Mouse (Mus musculus) heart, embryonic 14.5 days (tissue): ENCODE data around the gene Nmrk1. TPM values are rescaled to one million over a fixed set of nuclear protein-coding genes. Genes with fewer than 3 reads are reported as not detected.

Experiments used
- ATAC-seq: fragments of 200-750 bp; cut with Nextera tagmentation; 2 replicates; pipeline ENCODE4 v1.8.0; 2017; ENCODE audit warnings: low read depth, moderate TSS enrichment; ENCODE audit not compliant: insufficient number of reproducible peaks, insufficient read depth, low FRiP score
- H3K27ac ChIP-seq, 2 experiments: fragments of 200-500 bp in 1 of 2; fragments of 300-500 bp in 1 of 2; sonication (generic) in 1 of 2; replicated peaks in 1 of 2; 2 replicates each; pipeline ENCODE4 v1.5.1; 2012 to 2014; ENCODE audit warnings: low read depth in 2 of 2, low read length in 2 of 2, control low read depth in 1 of 2, mild to moderate bottlenecking in 1 of 2, mixed read lengths in 1 of 2; ENCODE audit not compliant: control insufficient read depth in 1 of 2, insufficient read depth in 1 of 2
- H3K27me3 ChIP-seq: fragments of 300-500 bp; sonication (generic); 2 replicates; pipeline ENCODE4 v1.6.1; 2014; ENCODE audit warnings: mild to moderate bottlenecking, low read length, control low read depth; ENCODE audit not compliant: control insufficient read depth, insufficient read depth
- H3K36me3 ChIP-seq: fragments of 300-500 bp; sonication (generic); 2 replicates; pipeline ENCODE4 v1.6.1; 2014; ENCODE audit warnings: mild to moderate bottlenecking, control low read depth, low read length, mixed read lengths; ENCODE audit not compliant: control insufficient read depth, insufficient read depth
- H3K4me1 ChIP-seq, 2 experiments: fragments of 200-500 bp in 1 of 2; fragments of 300-500 bp in 1 of 2; sonication (generic) in 1 of 2; 2 replicates each; pipeline ENCODE4 v1.6.1; 2012 to 2014; ENCODE audit warnings: low read length in 2 of 2, control low read depth in 1 of 2, mixed read lengths in 1 of 2; ENCODE audit not compliant: control insufficient read depth in 2 of 2, insufficient read depth in 2 of 2
- H3K4me2 ChIP-seq: fragments of 300-500 bp; sonication (generic); 2 replicates; pipeline ENCODE4 v1.6.1; 2014; ENCODE audit warnings: mild to moderate bottlenecking, low read length
- H3K4me3 ChIP-seq, 2 experiments: fragments of 200-500 bp in 1 of 2; fragments of 300-500 bp in 1 of 2; sonication (generic) in 1 of 2; 2 replicates each; pipeline ENCODE4 v1.5.1; 2012 to 2014; ENCODE audit warnings: low read length in 2 of 2, mild to moderate bottlenecking in 2 of 2, control low read depth in 1 of 2, low read depth in 1 of 2, moderate library complexity in 1 of 2; ENCODE audit not compliant: control insufficient read depth in 1 of 2, insufficient read depth in 1 of 2
- H3K9ac ChIP-seq: fragments of 300-500 bp; sonication (generic); 2 replicates; pipeline ENCODE4 v1.6.1; 2014; ENCODE audit warnings: mild to moderate bottlenecking, low read length
- H3K9me3 ChIP-seq: fragments of 300-500 bp; sonication (generic); 2 replicates; pipeline ENCODE4 v1.6.1; 2016; ENCODE audit warnings: low read length, control low read depth; ENCODE audit not compliant: control insufficient read depth
- WGBS: fragments of 180-500 bp; shearing (Covaris S2); extraction: QIAGEN DNeasy Blood & Tissue Kit; methylation state at CpG from one replicate; pipeline ENCODE4 v1.1.7; 2014; 5-methylcytosine and 5-hydroxymethylcytosine counted together
- polyA plus RNA-seq: library from polyadenylated mRNA; unstranded; fragments of >200 nt; fragmentation: Nextera tagmentation; extraction: Ambion mirVana; gene quantifications from 2 replicates; pipeline ENCODE4 v1.2.1, GENCODE M21; 2014

The Nmrk1 gene
- polyA plus RNA-seq, 1 experiment from 2014 or later, result 10.7 TPM

GRCm38 (mm10) chr19:18644084-18644483 lies 12.3 kb downstream of the Nmrk1 start:
- Histone ChIP-seq H3K9ac (no peak overlapping the region), H3K36me3 (no peaks in the 10 kb centered on the region), H3K9me3 (no peaks in the 10 kb centered on the region), H3K4me1 (peaks cover 2 to 19% of the 10 kb centered on the region in 2 experiments; a peak in 2 of 4 replicates), H3K4me3 (no peak overlapping the region), H3K4me2 (no peak overlapping the region), H3K27me3 (no peaks in the 10 kb centered on the region), H3K27ac (no peak overlapping the region)
- no peak for ATAC-seq
- 48% methylated on average over 6 of the region's 6 CpGs for WGBS

GRCm38 (mm10) chr19:18646397-18646796 lies 14.6 kb downstream of the Nmrk1 start:
- Histone ChIP-seq H3K9me3 (no peaks in the 10 kb centered on the region), H3K9ac (no peak overlapping the region), H3K4me1 (peaks cover 4 to 19% of the 10 kb centered on the region in 2 experiments), H3K27me3 (no peaks in the 10 kb centered on the region), H3K4me2 (no peak overlapping the region), H3K27ac (no peak overlapping the region), H3K4me3 (no peak overlapping the region), H3K36me3 (no peaks in the 10 kb centered on the region)
- ATAC-seq, result no peak
- WGBS, result 58% methylated on average over 3 of the region's 3 CpGs

- ATAC-seq, result no peak
- Histone ChIP-seq H3K36me3 (no peaks in the 10 kb centered on the region), H3K27ac (peak overlapping the region in 1 of 2 experiments; percentile 44; a peak in 1 of 4 replicates), H3K9ac (no peak overlapping the region), H3K9me3 (no peaks in the 10 kb centered on the region), H3K4me1 (peaks cover 4 to 19% of the 10 kb centered on the region in 2 experiments), H3K27me3 (no peaks in the 10 kb centered on the region), H3K4me3 (no peak overlapping the region), H3K4me2 (no peak overlapping the region)
- WGBS, result 46% methylated on average over 5 of the region's 5 CpGs
Measured at GRCm38 (mm10) chr19:18646853-18647420, 15.2 kb downstream of the Nmrk1 start.

GRCm38 (mm10) chr19:18647775-18648557 lies 16.2 kb downstream of the Nmrk1 start:
- Histone ChIP-seq H3K9me3 (no peaks in the 10 kb centered on the region), H3K4me3 (no peak overlapping the region), H3K27me3 (no peaks in the 10 kb centered on the region), H3K27ac (peak overlapping the region; percentile 28 to 44; a peak in 2 of 4 replicates), H3K4me1 (peaks cover 8 to 19% of the 10 kb centered on the region in 2 experiments), H3K4me2 (peak overlapping the region; percentile 46), H3K36me3 (no peaks in the 10 kb centered on the region), H3K9ac (peak overlapping the region; percentile 38; the same call in 1 of the 2 replicates)
- WGBS, result 32% methylated on average over 9 of the region's 9 CpGs
- ATAC-seq, result no peak

GRCm38 (mm10) chr19:18648558-18648945 lies 16.8 kb downstream of the Nmrk1 start:
- WGBS, result 70% methylated on average over 6 of the region's 6 CpGs
- H3K27me3 ChIP-seq, result no peaks in the 10 kb centered on the region
- H3K36me3 ChIP-seq, result no peaks in the 10 kb centered on the region
- H3K27ac ChIP-seq, result peak overlapping the region; percentile 28 to 44; a peak in 1 of 4 replicates
- peak overlapping the region; percentile 38; the same call in 1 of the 2 replicates for H3K9ac ChIP-seq
- no peak overlapping the region for H3K4me3 ChIP-seq
- H3K4me1 ChIP-seq, result peaks cover 12 to 23% of the 10 kb centered on the region in 2 experiments
- peak overlapping the region; percentile 46 for H3K4me2 ChIP-seq
- H3K9me3 ChIP-seq, result no peaks in the 10 kb centered on the region
- no peak for ATAC-seq

DNA sequence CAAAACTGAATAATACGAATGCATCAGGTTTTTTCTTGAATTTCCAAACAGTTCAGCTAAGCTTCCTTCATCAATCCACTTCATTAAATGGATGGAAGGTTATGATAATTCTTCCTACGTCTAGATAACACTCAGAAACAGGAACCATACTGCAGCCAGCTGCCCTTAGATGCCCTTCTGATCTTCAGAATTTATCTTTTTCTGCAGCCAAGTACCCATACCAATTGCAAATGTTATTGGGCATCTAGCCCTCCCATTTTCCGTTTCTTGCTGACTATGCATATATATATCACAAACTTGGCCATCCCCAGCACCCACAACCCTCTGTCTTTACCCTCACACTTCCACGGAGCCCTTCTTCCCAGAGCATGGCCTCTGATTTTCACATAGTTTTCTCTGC lies 18.2 kb downstream of the Nmrk1 start:
- Histone ChIP-seq H3K27ac (no peak overlapping the region), H3K9ac (no peak overlapping the region), H3K27me3 (no peaks in the 10 kb centered on the region), H3K36me3 (no peaks in the 10 kb centered on the region), H3K4me1 (peaks cover 18 to 32% of the 10 kb centered on the region in 2 experiments), H3K4me3 (no peak overlapping the region), H3K9me3 (no peaks in the 10 kb centered on the region), H3K4me2 (no peak overlapping the region)
- ATAC-seq, result no peak
- WGBS, result 80% methylated on average over 4 of the region's 4 CpGs

DNA sequence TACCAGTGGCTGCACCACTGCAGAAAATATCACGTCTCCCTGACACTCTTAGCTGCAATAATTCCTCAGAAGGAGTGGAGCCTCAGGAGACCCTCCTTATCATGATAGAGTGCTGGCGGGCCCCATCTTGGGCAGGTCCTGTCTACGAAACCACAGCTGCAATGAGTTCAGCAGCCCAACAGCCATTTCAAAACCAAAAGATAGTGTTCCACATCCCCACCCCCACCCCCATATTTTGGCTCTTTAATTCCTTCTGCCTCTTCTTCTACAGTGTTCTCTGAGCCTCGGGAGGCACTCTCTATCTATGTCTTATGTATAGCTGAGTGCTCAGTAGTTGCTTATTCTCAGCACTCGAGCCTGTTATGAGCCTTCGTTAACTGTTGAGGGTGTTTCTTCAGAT lies 18.7 kb downstream of the Nmrk1 start:
- H3K4me1 ChIP-seq, result peaks cover 23 to 37% of the 10 kb centered on the region in 2 experiments
- H3K9ac ChIP-seq, result no peak overlapping the region
- WGBS, result 64% methylated on average over 6 of the region's 6 CpGs
- H3K27ac ChIP-seq, result no peak overlapping the region
- no peak for ATAC-seq
- no peak overlapping the region for H3K4me2 ChIP-seq
- H3K36me3 ChIP-seq, result no peaks in the 10 kb centered on the region
- H3K27me3 ChIP-seq, result no peaks in the 10 kb centered on the region
- H3K4me3 ChIP-seq, result no peak overlapping the region
- H3K9me3 ChIP-seq, result no peaks in the 10 kb centered on the region
